Mouse (Mus musculus): ENCODE measurements around the gene 1700025G04Rik. TPM values are rescaled to one million over a fixed set of nuclear protein-coding genes. Genes with fewer than 3 reads are reported as not detected.
"Not testable (repeated sequence)": the region's sequence is repeated elsewhere in the genome, so short reads cannot be mapped to it uniquely, and the experiment has no call there.

1700025G04Rik gene
- polyA plus RNA-seq, 1 experiment from 2014 or later, result 16.7 TPM

- H3K36me3 ChIP-seq (ENCODE audit: control insufficient read depth, insufficient read depth, low read length), result no peaks in the 10 kb centered on the region
- no peaks in the 10 kb centered on the region for H3K9me3 ChIP-seq (ENCODE audit: control insufficient read depth, low read length)
- no peak overlapping the region for H3K4me2 ChIP-seq (ENCODE audit: low read depth, low read length)
- ATAC-seq (ENCODE audit: low read depth), result no peak
- 62% methylated on average over 19 of the region's 19 CpGs for WGBS
- H3K27me3 ChIP-seq (ENCODE audit: control insufficient read depth, insufficient read depth, low read depth, low read length), result no peaks in the 10 kb centered on the region
- H3K9ac ChIP-seq (ENCODE audit: low read length), result no peak overlapping the region
- no peak overlapping the region for H3K27ac ChIP-seq (ENCODE audit: low read length)
- H3K4me3 ChIP-seq (ENCODE audit: low read length), result no peak overlapping the region
- H3K4me1 ChIP-seq (replicated peaks; ENCODE audit: control insufficient read depth, insufficient read depth, low read length), result no peaks in the 10 kb centered on the region
These were observed 243.8 kb downstream of the 1700025G04Rik start for GRCm38 (mm10) chr1:151845926-151846782.

GRCm38 (mm10) chr1:151845252-151845832 is 244.6 kb downstream of the 1700025G04Rik start:
- Histone ChIP-seq H3K9me3 (ENCODE audit: control insufficient read depth, low read length) (no peaks in the 10 kb centered on the region), H3K4me2 (ENCODE audit: low read depth, low read length) (no peak overlapping the region), H3K4me1 (replicated peaks; ENCODE audit: control insufficient read depth, insufficient read depth, low read length) (no peaks in the 10 kb centered on the region), H3K27me3 (ENCODE audit: control insufficient read depth, insufficient read depth, low read depth, low read length) (no peaks in the 10 kb centered on the region), H3K9ac (ENCODE audit: low read length) (no peak overlapping the region), H3K36me3 (ENCODE audit: control insufficient read depth, insufficient read depth, low read length) (no peaks in the 10 kb centered on the region), H3K27ac (ENCODE audit: low read length) (no peak overlapping the region), H3K4me3 (ENCODE audit: low read length) (no peak overlapping the region)
- WGBS, result 73% methylated on average over 17 of the region's 17 CpGs
- no peak for ATAC-seq (ENCODE audit: low read depth)

GRCm38 (mm10) chr1:151840345-151840744 is 249.6 kb downstream of the 1700025G04Rik start:
- 89% methylated on average over 1 of the region's 1 CpGs for WGBS
- not testable (repeated sequence) for H3K4me2 ChIP-seq (ENCODE audit: low read depth, low read length); H3K4me1 ChIP-seq (replicated peaks; ENCODE audit: control insufficient read depth, insufficient read depth, low read length); H3K4me3 ChIP-seq (ENCODE audit: low read length); H3K9ac ChIP-seq (ENCODE audit: low read length); H3K27me3 ChIP-seq (ENCODE audit: control insufficient read depth, insufficient read depth, low read depth, low read length); H3K9me3 ChIP-seq (ENCODE audit: control insufficient read depth, low read length); ATAC-seq (ENCODE audit: low read depth); H3K36me3 ChIP-seq (ENCODE audit: control insufficient read depth, insufficient read depth, low read length); H3K27ac ChIP-seq (ENCODE audit: low read length)

GRCm38 (mm10) chr1:151835261-151835660 is 254.7 kb downstream of the 1700025G04Rik start:
- no peak overlapping the region for H3K4me2 ChIP-seq (ENCODE audit: low read depth, low read length)
- no peak overlapping the region for H3K4me3 ChIP-seq (ENCODE audit: low read length)
- H3K4me1 ChIP-seq (replicated peaks; ENCODE audit: control insufficient read depth, insufficient read depth, low read length), result no peaks in the 10 kb centered on the region
- no peaks in the 10 kb centered on the region for H3K36me3 ChIP-seq (ENCODE audit: control insufficient read depth, insufficient read depth, low read length)
- WGBS, result 90% methylated on average over 4 of the region's 4 CpGs
- H3K9ac ChIP-seq (ENCODE audit: low read length), result no peak overlapping the region
- no peaks in the 10 kb centered on the region for H3K27me3 ChIP-seq (ENCODE audit: control insufficient read depth, insufficient read depth, low read depth, low read length)
- no peak for ATAC-seq (ENCODE audit: low read depth)
- H3K9me3 ChIP-seq (ENCODE audit: control insufficient read depth, low read length), result 0 out of 2 replicates have a peak, but pooled peaks cover 3% of the 10 kb centered on the region
- no peak overlapping the region for H3K27ac ChIP-seq (ENCODE audit: low read length)

- Histone ChIP-seq H3K36me3 (ENCODE audit: control insufficient read depth, insufficient read depth, low read length) (no peaks in the 10 kb centered on the region), H3K27ac (ENCODE audit: low read length) (no peak overlapping the region), H3K4me1 (replicated peaks; ENCODE audit: control insufficient read depth, insufficient read depth, low read length) (no peaks in the 10 kb centered on the region), H3K4me3 (ENCODE audit: low read length) (no peak overlapping the region), H3K4me2 (ENCODE audit: low read depth, low read length) (no peak overlapping the region), H3K27me3 (ENCODE audit: control insufficient read depth, insufficient read depth, low read depth, low read length) (no peaks in the 10 kb centered on the region), H3K9ac (ENCODE audit: low read length) (no peak overlapping the region), H3K9me3 (ENCODE audit: control insufficient read depth, low read length) (0 out of 2 replicates have a peak, but pooled peaks cover 3% of the 10 kb centered on the region)
- WGBS, result 75% methylated on average over 3 of the region's 3 CpGs
- no peak for ATAC-seq (ENCODE audit: low read depth)
These were observed 258.1 kb downstream of the 1700025G04Rik start for GRCm38 (mm10) chr1:151831791-151832190.

GRCm38 (mm10) chr1:151825065-151825464 is 264.9 kb downstream of the 1700025G04Rik start:
- H3K9me3 ChIP-seq (ENCODE audit: control insufficient read depth, low read length), result no peaks in the 10 kb centered on the region
- H3K27ac ChIP-seq (ENCODE audit: low read length), result no peak overlapping the region
- peak; percentile 80 for ATAC-seq (ENCODE audit: low read depth)
- WGBS, result 56% methylated on average over 7 of the region's 7 CpGs
- no peak overlapping the region for H3K9ac ChIP-seq (ENCODE audit: low read length)
- H3K36me3 ChIP-seq (ENCODE audit: control insufficient read depth, insufficient read depth, low read length), result no peaks in the 10 kb centered on the region
- no peak overlapping the region for H3K4me3 ChIP-seq (ENCODE audit: low read length)
- no peak overlapping the region for H3K4me2 ChIP-seq (ENCODE audit: low read depth, low read length)
- H3K4me1 ChIP-seq (replicated peaks; ENCODE audit: control insufficient read depth, insufficient read depth, low read length), result no peaks in the 10 kb centered on the region
- H3K27me3 ChIP-seq (ENCODE audit: control insufficient read depth, insufficient read depth, low read depth, low read length), result no peaks in the 10 kb centered on the region

- 24% methylated on average over 5 of the region's 5 CpGs for WGBS
- Histone ChIP-seq H3K36me3 (ENCODE audit: control insufficient read depth, insufficient read depth, low read length) (peaks cover 14% of the 10 kb centered on the region; the same call in 1 of the 2 replicates), H3K4me2 (ENCODE audit: low read depth, low read length) (no peak overlapping the region), H3K9me3 (ENCODE audit: control insufficient read depth, low read length) (no peaks in the 10 kb centered on the region), H3K4me1 (replicated peaks; ENCODE audit: control insufficient read depth, insufficient read depth, low read length) (no peaks in the 10 kb centered on the region), H3K4me3 (ENCODE audit: low read length) (no peak overlapping the region), H3K27me3 (ENCODE audit: control insufficient read depth, insufficient read depth, low read depth, low read length) (no peaks in the 10 kb centered on the region), H3K9ac (ENCODE audit: low read length) (no peak overlapping the region), H3K27ac (ENCODE audit: low read length) (no peak overlapping the region)
- no peak for ATAC-seq (ENCODE audit: low read depth)
These were observed 269.5 kb downstream of the 1700025G04Rik start for GRCm38 (mm10) chr1:151820457-151820856.

- Histone ChIP-seq H3K27me3 (ENCODE audit: control insufficient read depth, insufficient read depth, low read depth, low read length) (no peaks in the 10 kb centered on the region), H3K4me3 (ENCODE audit: low read length) (no peak overlapping the region), H3K4me1 (replicated peaks; ENCODE audit: control insufficient read depth, insufficient read depth, low read length) (no peaks in the 10 kb centered on the region), H3K4me2 (ENCODE audit: low read depth, low read length) (no peak overlapping the region), H3K36me3 (ENCODE audit: control insufficient read depth, insufficient read depth, low read length) (peaks cover 16% of the 10 kb centered on the region; the same call in 1 of the 2 replicates), H3K27ac (ENCODE audit: low read length) (no peak overlapping the region), H3K9me3 (ENCODE audit: control insufficient read depth, low read length) (no peaks in the 10 kb centered on the region), H3K9ac (ENCODE audit: low read length) (no peak overlapping the region)
- WGBS, result 84% methylated on average over 7 of the region's 7 CpGs
- ATAC-seq (ENCODE audit: low read depth), result no peak
These were observed 270.7 kb downstream of the 1700025G04Rik start for GRCm38 (mm10) chr1:151819190-151819589.

- no peak overlapping the region for H3K4me3 ChIP-seq (ENCODE audit: low read length)
- no peak for ATAC-seq (ENCODE audit: low read depth)
- H3K27me3 ChIP-seq (ENCODE audit: control insufficient read depth, insufficient read depth, low read depth, low read length), result no peaks in the 10 kb centered on the region
- H3K27ac ChIP-seq (ENCODE audit: low read length), result no peak overlapping the region
- H3K4me1 ChIP-seq (replicated peaks; ENCODE audit: control insufficient read depth, insufficient read depth, low read length), result no peaks in the 10 kb centered on the region
- 78% methylated on average over 3 of the region's 3 CpGs for WGBS
- H3K9me3 ChIP-seq (ENCODE audit: control insufficient read depth, low read length), result no peaks in the 10 kb centered on the region
- H3K9ac ChIP-seq (ENCODE audit: low read length), result no peak overlapping the region
- no peak overlapping the region for H3K4me2 ChIP-seq (ENCODE audit: low read depth, low read length)
- H3K36me3 ChIP-seq (ENCODE audit: control insufficient read depth, insufficient read depth, low read length), result peaks cover 27% of the 10 kb centered on the region
These were observed 273.9 kb downstream of the 1700025G04Rik start for GRCm38 (mm10) chr1:151816051-151816450.

All from lung, embryonic 16.5 days (tissue).